Mouse (Mus musculus): ENCODE measurements at regions not wholly inside any gene's neighbourhood (a gene's known extent, or its start where the extent isn't known, plus 50 kb on each side); places are given as distances from the start of the nearest gene placed in this dataset.

DNA sequence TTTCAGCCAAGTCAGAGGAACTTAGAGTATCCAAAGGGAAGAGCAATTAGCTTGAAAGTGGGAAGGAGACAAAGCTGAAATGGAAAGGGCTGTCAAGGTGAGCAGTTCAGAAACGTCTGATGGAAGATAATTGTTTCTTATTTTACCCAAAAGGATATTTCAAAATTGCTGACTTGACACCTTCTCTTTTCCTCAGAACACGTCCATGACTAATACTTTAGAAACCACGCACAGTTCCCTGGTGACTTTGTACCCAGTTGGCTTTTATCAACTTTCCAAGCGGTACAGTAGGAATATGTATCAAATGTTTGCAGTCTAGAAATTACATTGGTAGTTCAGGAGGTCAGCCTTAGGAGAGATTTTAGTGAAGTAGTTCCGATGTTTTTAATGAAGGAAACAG, 508.3 kb upstream of the Ddx18 start:
- 59% methylated on average over 5 of the region's 5 CpGs for WGBS
- no peaks in the 10 kb centered on the region for H3K27me3 ChIP-seq
- no peaks in the 10 kb centered on the region for H3K4me1 ChIP-seq
- no peaks in the 10 kb centered on the region for H3K36me3 ChIP-seq
- H3K4me3 ChIP-seq (replicated peaks) = no peak overlapping the region
- H3K27ac ChIP-seq (replicated peaks) = no peak overlapping the region
- no peak overlapping the region for H3K9ac ChIP-seq
- H3K4me2 ChIP-seq (replicated peaks) = no peak overlapping the region
- no peaks in the 10 kb centered on the region for H3K9me3 ChIP-seq (replicated peaks)
- no peak for ATAC-seq (ENCODE audit: insufficient number of reproducible peaks, low FRiP score, low TSS enrichment, low read depth)

DNA sequence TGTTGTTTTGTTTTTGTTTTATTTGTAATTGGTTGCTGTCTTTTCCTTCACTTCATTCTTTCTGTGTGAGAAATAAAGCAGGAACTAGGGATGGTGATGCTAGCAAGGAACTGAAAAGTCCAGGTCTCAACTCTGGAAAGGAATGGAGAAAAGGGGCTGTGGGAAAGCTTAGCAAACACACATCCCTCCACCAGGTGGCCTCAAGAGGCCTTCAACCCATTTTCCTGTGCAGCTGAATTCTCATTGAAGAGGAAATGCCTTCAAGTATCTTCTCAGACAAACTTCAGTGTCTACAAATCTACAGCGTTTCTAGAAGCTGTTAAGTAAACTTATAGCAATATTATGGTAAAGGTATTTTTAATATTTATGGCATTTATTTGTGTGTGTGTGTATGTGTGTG, 487.4 kb upstream of the Ddx18 start:
- no peak overlapping the region for H3K4me2 ChIP-seq (replicated peaks)
- no peaks in the 10 kb centered on the region for H3K9me3 ChIP-seq (replicated peaks)
- no peak overlapping the region for H3K27ac ChIP-seq (replicated peaks)
- no peak overlapping the region for H3K9ac ChIP-seq
- WGBS = 80% methylated on average over 1 of the region's 1 CpGs
- H3K27me3 ChIP-seq = no peaks in the 10 kb centered on the region
- no peak for ATAC-seq (ENCODE audit: insufficient number of reproducible peaks, low FRiP score, low TSS enrichment, low read depth)
- no peaks in the 10 kb centered on the region for H3K36me3 ChIP-seq
- H3K4me3 ChIP-seq (replicated peaks) = no peak overlapping the region
- H3K4me1 ChIP-seq = no peaks in the 10 kb centered on the region

- 50% methylated on average over 2 of the region's 2 CpGs for WGBS
- Histone ChIP-seq H3K4me2 (replicated peaks) (no peak overlapping the region), H3K36me3 (no peaks in the 10 kb centered on the region)
These were observed 480.4 kb upstream of the Ddx18 start for GRCm38 (mm10) chr1:122048112-122048725.

DNA sequence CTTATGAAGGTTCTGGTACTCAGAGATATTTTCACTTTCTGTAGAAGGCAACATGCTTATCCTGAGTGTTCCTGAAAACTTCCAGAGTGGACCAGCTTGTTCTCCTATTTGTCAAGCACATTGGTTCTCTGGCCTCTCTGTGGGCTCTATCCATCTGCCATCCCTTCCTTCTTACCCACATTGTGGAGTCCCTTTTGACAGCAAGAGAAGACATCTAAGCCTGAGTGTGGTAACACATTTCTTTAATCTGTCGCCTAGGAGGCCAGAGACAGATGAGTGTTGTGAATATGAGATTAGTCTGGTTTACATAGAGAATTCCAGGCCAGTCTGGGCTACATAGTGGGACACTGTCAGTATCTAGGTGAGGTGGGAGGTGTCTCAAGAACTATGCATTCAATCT, 476.1 kb upstream of the Ddx18 start:
- ATAC-seq (ENCODE audit: insufficient number of reproducible peaks, low FRiP score, low TSS enrichment, low read depth) = no peak
- Histone ChIP-seq H3K4me3 (replicated peaks) (no peak overlapping the region), H3K4me2 (replicated peaks) (no peak overlapping the region), H3K36me3 (no peaks in the 10 kb centered on the region), H3K9ac (no peak overlapping the region), H3K27me3 (no peaks in the 10 kb centered on the region), H3K4me1 (no peaks in the 10 kb centered on the region), H3K9me3 (replicated peaks) (no peaks in the 10 kb centered on the region), H3K27ac (replicated peaks) (no peak overlapping the region)
- 56% methylated on average over 1 of the region's 1 CpGs for WGBS

More at GRCm38 (mm10) chr1:122048112-122048725, 480.4 kb upstream of the Ddx18 start:
- no peaks in the 10 kb centered on the region for H3K27me3 ChIP-seq
- no peak overlapping the region for H3K27ac ChIP-seq (replicated peaks)
- no peaks in the 10 kb centered on the region for H3K9me3 ChIP-seq (replicated peaks)
- no peak overlapping the region for H3K9ac ChIP-seq
- ATAC-seq (ENCODE audit: insufficient number of reproducible peaks, low FRiP score, low TSS enrichment, low read depth) = no peak
- no peak overlapping the region for H3K4me3 ChIP-seq (replicated peaks)
- H3K4me1 ChIP-seq = no peaks in the 10 kb centered on the region

DNA sequence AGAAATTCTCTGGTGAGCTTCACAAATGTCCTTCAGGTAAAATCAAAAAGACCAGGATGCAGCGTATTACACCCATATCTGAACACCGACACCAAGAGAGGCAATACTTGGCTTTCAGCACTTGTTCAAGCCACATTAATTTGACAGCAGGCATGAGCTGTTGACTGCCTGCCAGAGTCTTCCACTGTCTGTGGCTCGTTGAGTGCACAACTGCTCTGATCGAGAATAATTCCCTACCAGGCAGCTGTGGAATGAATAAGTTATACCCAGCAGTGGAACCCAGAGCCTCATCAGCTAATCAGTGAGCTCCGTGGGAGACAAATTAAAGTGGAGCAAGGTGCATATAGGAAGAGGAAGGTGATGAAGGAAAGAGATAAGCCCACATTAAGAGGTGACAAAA, 475.3 kb upstream of the Ddx18 start:
- Histone ChIP-seq H3K4me3 (replicated peaks) (no peak overlapping the region), H3K9me3 (replicated peaks) (no peaks in the 10 kb centered on the region), H3K9ac (no peak overlapping the region), H3K4me2 (replicated peaks) (no peak overlapping the region), H3K27me3 (no peaks in the 10 kb centered on the region), H3K27ac (replicated peaks) (no peak overlapping the region), H3K36me3 (no peaks in the 10 kb centered on the region), H3K4me1 (no peaks in the 10 kb centered on the region)
- 53% methylated on average over 5 of the region's 5 CpGs for WGBS
- ATAC-seq (ENCODE audit: insufficient number of reproducible peaks, low FRiP score, low TSS enrichment, low read depth) = no peak

DNA sequence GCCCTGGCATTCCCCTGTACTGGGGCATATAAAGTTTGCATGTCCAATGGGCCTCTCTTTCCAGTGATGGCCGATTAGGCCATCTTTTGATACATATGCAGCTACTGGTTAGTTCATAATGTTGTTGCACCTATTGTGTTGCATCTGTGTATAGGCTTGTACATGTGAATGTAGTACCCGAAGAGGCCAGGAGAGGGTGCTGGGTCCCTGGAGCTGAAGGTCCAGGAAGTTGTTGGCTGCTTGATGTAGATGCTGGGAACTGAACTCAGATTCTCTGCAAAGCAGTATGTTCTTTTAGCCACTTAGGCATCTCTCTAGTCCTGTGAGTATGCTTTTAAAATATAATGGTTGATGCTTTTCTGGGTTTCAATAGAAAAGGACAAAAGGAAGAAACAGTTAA, 440.0 kb upstream of the Ddx18 start:
- no peaks in the 10 kb centered on the region for H3K36me3 ChIP-seq
- H3K27ac ChIP-seq (replicated peaks) = no peak overlapping the region
- H3K27me3 ChIP-seq = no peaks in the 10 kb centered on the region
- H3K4me2 ChIP-seq (replicated peaks) = no peak overlapping the region
- WGBS = 83% methylated on average over 2 of the region's 2 CpGs
- no peaks in the 10 kb centered on the region for H3K9me3 ChIP-seq (replicated peaks)
- no peak overlapping the region for H3K4me3 ChIP-seq (replicated peaks)
- H3K4me1 ChIP-seq = no peaks in the 10 kb centered on the region
- no peak for ATAC-seq (ENCODE audit: insufficient number of reproducible peaks, low FRiP score, low TSS enrichment, low read depth)
- H3K9ac ChIP-seq = no peak overlapping the region

DNA sequence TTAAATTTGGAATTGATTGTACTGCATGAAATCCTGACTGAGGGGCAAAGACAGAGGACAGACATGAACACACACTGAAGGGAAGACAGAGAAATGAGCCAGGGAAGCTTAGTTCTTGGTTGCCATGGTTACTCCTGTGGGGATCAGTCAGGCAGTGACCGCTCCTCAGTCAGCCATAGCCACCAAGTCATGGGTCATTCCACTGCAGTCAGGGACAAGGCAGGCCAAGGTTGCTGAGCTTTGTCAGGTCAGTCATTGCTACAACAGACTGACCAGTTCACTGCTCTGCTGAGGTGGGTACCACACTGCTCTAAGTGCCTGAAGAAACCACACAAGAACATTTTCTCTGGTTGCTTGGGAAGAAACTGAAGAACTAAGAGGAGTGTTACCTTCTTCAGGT, 428.7 kb upstream of the Ddx18 start:
- H3K9me3 ChIP-seq (replicated peaks) = no peaks in the 10 kb centered on the region
- ATAC-seq (ENCODE audit: insufficient number of reproducible peaks, low FRiP score, low TSS enrichment, low read depth) = no peak
- 90% methylated on average over 1 of the region's 1 CpGs for WGBS
- H3K36me3 ChIP-seq = no peaks in the 10 kb centered on the region
- H3K9ac ChIP-seq = no peak overlapping the region
- no peaks in the 10 kb centered on the region for H3K27me3 ChIP-seq
- no peaks in the 10 kb centered on the region for H3K4me1 ChIP-seq
- no peak overlapping the region for H3K27ac ChIP-seq (replicated peaks)
- no peak overlapping the region for H3K4me3 ChIP-seq (replicated peaks)
- H3K4me2 ChIP-seq (replicated peaks) = no peak overlapping the region

DNA sequence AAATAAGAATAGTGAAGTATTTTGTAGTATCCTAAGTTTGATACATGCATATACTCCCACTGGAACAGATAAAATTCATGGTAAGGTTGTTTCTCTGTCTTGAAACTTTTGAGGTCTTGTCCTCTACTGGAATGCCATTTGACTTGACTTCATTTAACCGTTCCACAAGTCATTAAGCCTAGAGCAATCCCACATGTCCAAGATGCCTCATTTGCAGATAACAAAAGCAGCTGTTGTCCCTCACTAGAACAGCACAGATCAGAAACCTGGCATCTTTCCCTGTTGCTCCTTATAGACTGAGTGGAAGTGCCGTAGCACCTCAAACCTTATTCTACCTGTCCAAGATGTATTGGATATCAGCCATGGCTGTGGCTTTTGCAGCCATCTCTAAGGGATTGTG, 422.9 kb upstream of the Ddx18 start:
- Histone ChIP-seq H3K27ac (replicated peaks) (no peak overlapping the region), H3K4me2 (replicated peaks) (no peak overlapping the region), H3K9ac (no peak overlapping the region), H3K4me1 (no peaks in the 10 kb centered on the region), H3K27me3 (no peaks in the 10 kb centered on the region), H3K9me3 (replicated peaks) (no peaks in the 10 kb centered on the region), H3K4me3 (replicated peaks) (no peak overlapping the region), H3K36me3 (no peaks in the 10 kb centered on the region)
- 68% methylated on average over 2 of the region's 2 CpGs for WGBS
- no peak for ATAC-seq (ENCODE audit: insufficient number of reproducible peaks, low FRiP score, low TSS enrichment, low read depth)

DNA sequence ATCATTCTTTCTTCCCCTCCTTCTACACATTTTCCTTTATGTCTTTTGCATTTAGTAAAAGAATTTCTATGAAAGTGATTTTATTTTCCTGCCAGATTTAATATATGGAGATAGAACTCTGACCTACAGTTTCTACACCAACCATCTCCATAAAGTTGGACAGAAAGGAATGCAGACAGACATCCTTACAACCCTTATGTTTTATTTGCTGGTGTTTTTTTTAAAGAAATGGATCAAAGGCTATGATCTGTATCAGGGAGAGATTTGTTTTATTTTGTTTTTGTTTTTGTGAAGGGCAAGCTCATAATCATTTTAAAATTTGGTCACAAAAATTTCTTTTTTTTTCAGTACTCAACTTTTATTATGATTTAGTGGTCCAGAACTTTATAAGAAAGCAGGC, 391.2 kb upstream of the Ddx18 start:
- Histone ChIP-seq H3K36me3 (no peaks in the 10 kb centered on the region), H3K9me3 (replicated peaks) (no peaks in the 10 kb centered on the region), H3K4me3 (replicated peaks) (no peak overlapping the region), H3K4me1 (no peaks in the 10 kb centered on the region), H3K27ac (replicated peaks) (no peak overlapping the region), H3K9ac (no peak overlapping the region), H3K4me2 (replicated peaks) (no peak overlapping the region), H3K27me3 (no peaks in the 10 kb centered on the region)
- ATAC-seq (ENCODE audit: insufficient number of reproducible peaks, low FRiP score, low TSS enrichment, low read depth) = no peak

DNA sequence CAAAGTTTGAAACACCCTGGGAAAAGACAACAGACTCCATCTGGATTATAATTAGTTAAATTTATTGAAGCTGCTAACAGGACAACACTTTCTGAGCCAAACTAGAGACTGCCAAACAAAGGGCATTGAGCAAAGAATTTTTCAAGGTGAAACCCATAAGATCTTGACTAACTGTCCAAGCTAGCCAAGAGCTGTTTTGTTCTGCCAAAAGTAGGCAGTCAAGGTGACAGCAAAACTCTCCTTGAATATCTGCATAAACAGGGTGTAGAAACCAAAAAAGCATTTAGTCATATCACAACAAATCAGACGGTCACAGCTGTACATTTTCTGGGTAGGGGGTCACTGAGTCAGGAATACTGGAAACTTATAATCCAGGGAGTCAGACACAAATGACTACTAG, 368.1 kb upstream of the Ddx18 start:
- Histone ChIP-seq H3K36me3 (no peaks in the 10 kb centered on the region), H3K9me3 (replicated peaks) (no peaks in the 10 kb centered on the region), H3K4me3 (replicated peaks) (no peak overlapping the region), H3K27me3 (no peaks in the 10 kb centered on the region), H3K9ac (no peak overlapping the region), H3K4me1 (no peaks in the 10 kb centered on the region), H3K4me2 (replicated peaks) (no peak overlapping the region), H3K27ac (replicated peaks) (no peak overlapping the region)
- 76% methylated on average over 1 of the region's 1 CpGs for WGBS
- no peak for ATAC-seq (ENCODE audit: insufficient number of reproducible peaks, low FRiP score, low TSS enrichment, low read depth)

Measured in embryonic facial prominence, embryonic 15.5 days (tissue).